Mouse (Mus musculus): ENCODE measurements around the gene Flrt1.

The Flrt1 gene

DNA sequence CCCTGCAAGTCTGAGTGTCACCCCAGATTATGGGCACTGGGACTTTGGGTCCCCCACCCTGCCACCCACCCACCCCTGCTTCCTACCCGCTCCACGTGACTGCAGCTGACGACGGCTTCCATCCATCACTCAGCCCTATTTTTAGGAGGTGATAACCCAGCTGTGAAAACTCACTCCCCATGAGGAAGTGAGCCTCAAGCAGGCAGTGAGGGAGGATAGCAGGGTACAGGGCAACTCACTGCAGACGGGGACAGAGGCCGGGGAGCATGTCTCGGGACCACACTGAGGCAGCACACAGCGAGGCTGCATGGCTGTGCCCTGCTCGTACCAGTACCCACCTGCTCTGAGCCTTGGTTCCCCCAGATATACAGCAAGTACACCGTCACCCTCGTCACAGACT lies 24.8 kb upstream of the Flrt1 start:
- DNase-seq (ENCODE audit: low spot score), result no peak

DNA sequence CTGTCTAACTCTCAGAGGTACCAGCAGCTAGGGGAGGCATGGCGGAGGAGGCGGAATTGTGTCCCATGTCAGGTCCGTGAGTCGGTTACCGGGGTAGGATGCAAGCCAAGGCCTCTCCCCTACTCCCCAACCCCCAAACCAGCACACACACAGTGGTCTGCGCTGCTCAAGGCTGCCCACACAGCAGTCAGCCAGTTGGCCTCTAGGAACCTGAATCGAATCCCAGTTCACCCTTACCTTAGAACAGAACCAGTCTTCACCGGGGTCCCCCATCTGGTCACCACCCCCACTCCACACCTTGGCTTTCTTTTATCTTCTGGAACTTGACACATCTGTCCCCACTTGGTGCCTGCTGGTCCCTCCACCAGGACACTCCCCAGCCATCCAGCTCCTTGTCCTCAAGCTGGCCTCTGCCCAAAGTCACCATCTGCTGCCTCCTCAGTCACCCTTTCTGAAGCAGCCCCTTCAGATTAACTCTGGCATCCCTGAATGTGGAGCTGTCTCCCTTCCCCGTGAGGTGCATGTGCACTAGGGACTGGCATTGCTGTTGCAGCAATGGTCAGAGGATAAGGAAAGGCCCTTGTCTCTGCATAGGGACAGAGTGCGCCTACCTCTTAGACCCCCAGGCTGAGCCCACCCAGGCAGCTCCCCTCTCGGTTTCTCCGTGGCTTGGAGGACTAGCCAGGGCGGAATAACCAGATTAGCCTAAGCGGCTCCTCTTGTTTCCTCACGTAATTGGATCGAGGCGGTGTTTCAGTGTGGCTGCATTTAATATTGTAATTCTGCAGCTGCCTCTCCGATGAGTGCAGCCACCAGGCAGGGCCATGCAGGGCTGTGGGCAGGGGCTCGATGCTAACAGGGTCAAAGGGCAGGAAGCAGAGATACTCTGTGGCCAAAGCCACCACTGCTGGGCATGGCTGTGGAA lies 23.3 kb upstream of the Flrt1 start:
- DNase-seq (ENCODE audit: low spot score), result peak; percentile 53

- DNase-seq (ENCODE audit: low spot score), result no peak
These were observed 21.4 kb upstream of the Flrt1 start for GRCm38 (mm10) chr19:7126933-7127332.

DNA sequence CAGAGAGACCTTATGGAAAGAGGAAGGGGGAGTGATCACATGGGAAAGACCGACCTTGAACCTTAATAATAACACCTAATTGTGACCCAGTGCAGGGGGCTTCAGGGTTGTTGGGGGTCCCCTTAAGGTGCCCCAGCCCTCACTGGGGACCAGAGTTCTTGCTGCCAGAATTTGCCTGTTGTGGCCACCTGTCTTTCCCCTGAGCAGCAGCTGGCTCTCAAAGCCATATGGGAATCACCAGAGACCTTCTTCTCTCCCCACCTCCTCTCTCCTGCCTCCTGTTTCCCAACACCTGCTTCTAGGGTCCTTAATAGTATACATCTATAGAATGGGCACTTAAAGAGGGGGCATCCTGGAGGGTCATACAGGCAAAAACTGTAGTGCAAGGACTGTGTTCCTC lies 20.7 kb upstream of the Flrt1 start:
- no peak for DNase-seq (ENCODE audit: low spot score)

GRCm38 (mm10) chr19:7125526-7126156 lies 20.1 kb upstream of the Flrt1 start:
- no peak for DNase-seq (ENCODE audit: low spot score)

DNA sequence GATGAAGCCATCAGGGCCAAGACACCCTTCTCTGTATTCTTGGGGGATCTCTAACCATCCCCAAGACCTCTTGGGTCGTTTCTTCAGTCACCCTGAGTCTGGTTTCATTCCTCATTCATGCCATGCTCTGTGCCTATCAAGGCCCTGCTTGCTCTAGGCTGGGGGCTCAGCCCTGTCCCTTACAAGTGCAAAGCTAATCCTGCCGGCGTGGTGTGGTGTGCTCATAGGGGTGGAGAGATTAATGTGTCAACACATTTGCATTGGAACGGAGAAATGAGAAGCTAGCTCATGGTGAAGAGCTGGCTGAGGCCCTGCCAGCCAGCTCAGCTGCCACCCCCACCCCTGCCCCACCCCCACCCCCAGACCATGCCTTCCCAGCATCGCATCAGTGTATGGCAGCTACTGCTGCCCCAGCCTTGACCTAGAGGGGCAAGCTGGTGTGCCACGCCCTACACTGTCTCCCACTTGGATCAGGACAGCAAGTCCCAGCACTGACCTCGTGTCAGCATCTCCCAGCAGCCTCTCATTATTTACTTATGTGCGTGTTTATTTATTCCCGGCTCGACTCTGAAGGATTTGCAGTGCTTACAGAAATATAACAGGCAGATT lies 17.3 kb upstream of the Flrt1 start:
- no peak for DNase-seq (ENCODE audit: low spot score)

DNA sequence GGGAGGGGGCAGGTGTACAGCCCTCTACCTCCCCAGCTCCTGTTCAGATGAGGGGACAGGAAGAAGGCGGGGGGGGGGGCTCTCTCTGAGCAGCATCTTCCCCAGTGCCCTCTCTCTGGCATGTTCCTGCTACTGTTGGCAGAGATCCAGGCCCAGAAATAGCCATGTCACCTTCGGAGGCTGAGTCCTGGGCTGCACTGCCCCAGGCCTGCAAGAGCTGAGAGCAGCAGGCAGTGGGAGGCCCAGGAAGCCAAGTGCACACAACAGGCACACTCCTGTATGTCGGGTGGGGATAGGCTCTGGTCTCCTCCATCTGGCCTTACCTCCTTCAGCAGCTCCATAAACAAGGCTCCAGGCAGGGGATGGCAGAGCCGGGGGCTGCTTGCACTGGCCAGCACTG lies 16.7 kb upstream of the Flrt1 start:
- DNase-seq (ENCODE audit: low spot score), result no peak

GRCm38 (mm10) chr19:7121252-7121651 lies 15.7 kb upstream of the Flrt1 start:
- peak; percentile 35 for DNase-seq (ENCODE audit: low spot score)

DNA sequence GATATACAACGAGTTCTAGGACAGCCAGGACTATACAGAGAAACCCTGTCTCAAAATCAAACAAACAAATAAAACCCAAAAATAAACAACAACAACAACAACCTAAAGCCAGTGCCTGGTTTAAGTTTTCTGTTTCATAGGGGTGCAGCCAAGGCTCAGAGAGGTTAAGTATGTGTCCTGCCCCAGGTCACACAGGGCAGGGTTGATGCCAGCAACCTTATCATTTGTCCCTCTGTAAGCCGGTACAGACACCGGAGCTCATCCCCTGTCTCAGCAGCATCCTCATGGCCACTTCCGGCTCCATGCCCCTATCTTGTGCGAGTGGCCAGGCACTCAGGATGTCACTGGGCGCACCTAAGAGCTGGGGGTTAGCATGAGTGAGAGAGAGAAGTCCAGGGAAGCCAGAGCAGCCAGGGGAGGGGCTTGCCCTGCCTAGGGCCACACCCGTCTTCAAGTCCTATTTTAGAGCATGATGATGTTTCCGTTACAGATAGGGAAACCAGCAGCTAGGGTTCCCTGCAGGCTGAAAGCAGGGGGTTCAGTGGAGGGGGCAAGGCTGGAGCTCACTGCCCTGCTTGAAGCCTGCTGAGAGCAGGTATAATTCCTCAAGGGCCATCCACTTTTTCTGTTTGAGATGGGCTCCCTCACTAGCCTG lies 12.3 kb upstream of the Flrt1 start:
- DNase-seq (ENCODE audit: low spot score), result no peak

GRCm38 (mm10) chr19:7117141-7117540 lies 11.6 kb upstream of the Flrt1 start:
- DNase-seq (ENCODE audit: low spot score), result no peak

DNA sequence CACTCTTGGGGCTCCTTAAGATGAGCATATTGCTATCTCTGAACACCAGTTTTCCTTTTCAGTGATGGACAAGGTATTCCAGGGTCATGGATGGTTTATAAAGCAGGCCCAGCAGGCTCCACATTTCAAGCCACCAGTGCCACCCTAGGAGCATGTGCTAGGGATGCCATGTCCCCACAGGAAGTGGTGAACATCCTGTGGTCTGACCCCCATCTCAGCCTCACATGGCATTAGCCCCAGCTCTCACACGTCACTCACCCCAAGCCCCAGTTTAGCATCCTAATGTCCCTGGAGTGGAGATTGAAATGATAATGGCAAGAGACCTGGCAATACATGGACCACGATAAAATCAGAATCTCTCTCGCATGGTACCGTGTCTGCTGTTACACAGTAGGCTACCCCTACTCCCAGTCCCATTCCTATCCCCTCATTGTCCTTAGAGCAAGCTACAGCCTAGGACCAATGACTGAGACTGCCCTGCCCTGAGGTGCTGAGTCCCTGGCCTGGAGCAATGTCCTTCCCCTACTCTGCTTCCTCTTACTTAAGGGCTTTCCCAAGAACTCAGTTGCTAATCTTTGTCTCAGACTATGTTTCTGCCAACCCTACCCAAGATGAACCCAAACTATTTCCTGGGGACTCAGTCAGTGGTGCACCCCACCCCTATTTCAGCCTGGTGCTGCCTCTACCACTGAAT lies 10.7 kb upstream of the Flrt1 start:
- no peak for DNase-seq (ENCODE audit: low spot score)

GRCm38 (mm10) chr19:7113574-7113973 lies 8.0 kb upstream of the Flrt1 start:
- DNase-seq (ENCODE audit: low spot score), result no peak

DNA sequence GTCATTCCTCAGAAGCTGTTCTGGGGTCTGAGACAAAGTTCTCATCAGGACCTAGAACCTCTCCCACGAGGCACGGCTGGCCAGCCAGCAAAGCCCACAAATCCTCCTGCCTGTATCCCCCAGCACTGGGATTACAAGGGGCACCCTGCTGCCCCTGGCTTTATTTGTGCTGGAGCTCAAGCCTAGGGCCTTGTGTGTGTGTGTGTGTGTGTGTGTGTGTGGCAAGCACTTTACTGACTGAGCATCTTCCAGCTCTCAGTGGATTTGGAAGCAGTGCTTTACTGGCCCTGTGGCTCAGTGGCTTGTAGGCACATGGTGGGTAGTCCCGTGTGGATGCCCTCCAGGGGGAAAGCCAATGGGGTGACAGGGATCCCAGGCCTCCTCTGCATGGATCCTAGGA lies 7.1 kb upstream of the Flrt1 start:
- DNase-seq (ENCODE audit: low spot score), result no peak

GRCm38 (mm10) chr19:7111710-7112109 lies 6.2 kb upstream of the Flrt1 start:
- no peak for DNase-seq (ENCODE audit: low spot score)

- no peak for DNase-seq (ENCODE audit: low spot score)
These were observed 5.8 kb upstream of the Flrt1 start for GRCm38 (mm10) chr19:7111309-7111708.

GRCm38 (mm10) chr19:7110875-7111274 lies 5.3 kb upstream of the Flrt1 start:
- DNase-seq (ENCODE audit: low spot score), result no peak

GRCm38 (mm10) chr19:7110097-7110496 lies 4.6 kb upstream of the Flrt1 start:
- DNase-seq (ENCODE audit: low spot score), result peak; percentile 62

- DNase-seq (ENCODE audit: low spot score), result peak; percentile 62
These were observed 2.8 kb upstream of the Flrt1 start for GRCm38 (mm10) chr19:7108114-7108905.

DNA sequence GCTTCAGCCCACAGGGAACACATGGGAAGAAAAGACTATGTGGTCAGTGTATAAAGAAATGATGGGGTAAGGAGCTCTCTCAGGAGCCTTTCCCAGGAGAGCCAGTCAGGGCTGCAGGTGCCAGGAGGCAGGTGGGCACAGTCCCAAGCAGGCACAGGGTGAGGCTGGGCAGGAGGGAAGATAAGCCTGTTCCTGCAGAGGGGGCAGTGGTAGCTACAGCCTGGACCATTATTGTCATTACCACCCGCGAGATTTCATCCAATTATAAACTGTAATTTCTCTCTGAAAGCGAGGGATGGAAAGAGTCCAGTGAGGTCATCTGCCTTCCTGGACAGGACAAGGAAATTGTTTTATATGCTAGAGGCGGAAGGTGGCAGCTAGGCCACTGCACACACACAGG lies 1.6 kb upstream of the Flrt1 start:
- no peak for DNase-seq (ENCODE audit: low spot score)

GRCm38 (mm10) chr19:7106566-7106965 lies 1.0 kb upstream of the Flrt1 start:
- DNase-seq (ENCODE audit: low spot score), result no peak

- DNase-seq (ENCODE audit: low spot score), result peak; percentile 77
These were observed 1.5 kb downstream of the Flrt1 start for GRCm38 (mm10) chr19:7103993-7104401.
